Mouse (Mus musculus) liver, embryonic 13.5 days (tissue): ENCODE results near the gene Fzd10. TPM values are rescaled to one million over a fixed set of nuclear protein-coding genes. Genes with fewer than 3 reads are reported as not detected.

Experiments used
- ATAC-seq: fragments of 200-750 bp; cut with Nextera tagmentation; 2 replicates; pipeline ENCODE4 v1.8.0; 2017; ENCODE audit warnings: low read depth, mild to moderate bottlenecking, moderate number of reproducible peaks, moderate library complexity
- DNase-seq: peaks from one replicate; pipeline ENCODE4 v3.0.0; 2022
- H3K27ac ChIP-seq: fragments of 300-500 bp; sonication (generic); 2 replicates; pipeline ENCODE4 v1.5.1; 2015; ENCODE audit warnings: moderate library complexity, mild to moderate bottlenecking, inconsistent platforms
- H3K27me3 ChIP-seq: fragments of 300-500 bp; sonication (generic); 2 replicates; pipeline ENCODE4 v1.6.1; 2015; ENCODE audit warnings: mild to moderate bottlenecking, inconsistent platforms
- H3K36me3 ChIP-seq: fragments of 300-500 bp; sonication (generic); 2 replicates; pipeline ENCODE4 v1.6.1; 2015; ENCODE audit warnings: mild to moderate bottlenecking, inconsistent platforms
- H3K4me1 ChIP-seq: fragments of 300-500 bp; sonication (generic); replicated peaks from 2 replicates; pipeline ENCODE4 v1.6.1; 2015; ENCODE audit warnings: inconsistent platforms
- H3K4me2 ChIP-seq: fragments of 300-500 bp; sonication (generic); 2 replicates; pipeline ENCODE4 v1.6.1; 2015; ENCODE audit warnings: inconsistent platforms, mild to moderate bottlenecking, moderate library complexity
- H3K4me3 ChIP-seq: fragments of 300-500 bp; sonication (generic); replicated peaks from 2 replicates; pipeline ENCODE4 v1.5.1; 2015; ENCODE audit warnings: mild to moderate bottlenecking, inconsistent platforms
- H3K9ac ChIP-seq: fragments of 300-500 bp; sonication (generic); 2 replicates; pipeline ENCODE4 v1.6.1; 2015; ENCODE audit warnings: mild to moderate bottlenecking, inconsistent platforms
- H3K9me3 ChIP-seq: fragments of 300-500 bp; sonication (generic); replicated peaks from 2 replicates; pipeline ENCODE4 v1.6.1; 2016; ENCODE audit warnings: inconsistent platforms
- WGBS: fragments of 180-500 bp; shearing (Covaris S2); methylation state at CpG from one replicate; pipeline ENCODE4 v1.1.7; 2015; ENCODE audit not compliant: insufficient replicate concordance; 5-methylcytosine and 5-hydroxymethylcytosine counted together
- polyA plus RNA-seq: library from polyadenylated mRNA; unstranded; fragments of >200 nt; fragmentation: Nextera tagmentation; extraction: Ambion mirVana; gene quantifications from 2 replicates; pipeline ENCODE4 v1.2.1, GENCODE M21; 2015

Gene Fzd10
- polyA plus RNA-seq, 1 experiment from 2014 or later = 0.02 TPM

DNA sequence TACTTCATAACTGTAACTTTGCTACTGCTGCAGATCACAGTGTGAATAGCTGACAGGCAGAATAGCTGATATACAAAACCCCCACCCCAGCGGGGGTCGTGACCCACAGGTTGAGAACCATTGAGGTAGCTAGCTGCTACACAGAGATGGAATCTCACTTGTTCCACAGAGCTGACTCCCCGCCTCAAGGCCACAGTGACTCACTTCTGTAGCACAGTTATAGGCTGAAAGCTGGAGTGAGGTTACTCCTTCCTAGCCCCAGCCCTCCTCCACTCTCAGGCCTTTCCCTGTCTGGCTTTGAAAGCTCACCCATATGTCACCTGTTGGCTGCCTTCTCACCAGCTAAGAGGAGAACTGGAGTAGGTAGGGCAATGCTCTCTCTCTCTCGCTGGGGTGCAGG, 19.7 kb upstream of the Fzd10 start:
- Histone ChIP-seq H3K4me1 (no peaks in the 10 kb centered on the region), H3K27ac (no peak overlapping the region), H3K9me3 (no peaks in the 10 kb centered on the region), H3K27me3 (no peaks in the 10 kb centered on the region), H3K4me2 (no peak overlapping the region), H3K36me3 (no peaks in the 10 kb centered on the region), H3K4me3 (no peak overlapping the region), H3K9ac (no peak overlapping the region)
- ATAC-seq = no peak
- no peak for DNase-seq
- WGBS = 42% methylated on average over 4 of the region's 4 CpGs

GRCm38 (mm10) chr5:128581516-128581921, 19.1 kb upstream of the Fzd10 start:
- H3K36me3 ChIP-seq = no peaks in the 10 kb centered on the region
- H3K4me1 ChIP-seq = no peaks in the 10 kb centered on the region
- WGBS = 61% methylated on average over 8 of the region's 8 CpGs
- H3K4me2 ChIP-seq = no peak overlapping the region
- H3K9me3 ChIP-seq = no peaks in the 10 kb centered on the region
- no peak overlapping the region for H3K4me3 ChIP-seq
- H3K9ac ChIP-seq = no peak overlapping the region
- no peak overlapping the region for H3K27ac ChIP-seq
- no peak for ATAC-seq
- no peaks in the 10 kb centered on the region for H3K27me3 ChIP-seq
- no peak for DNase-seq

GRCm38 (mm10) chr5:128589231-128589630, 11.4 kb upstream of the Fzd10 start:
- no peak for ATAC-seq
- Histone ChIP-seq H3K9ac (no peak overlapping the region), H3K9me3 (no peaks in the 10 kb centered on the region), H3K4me2 (no peak overlapping the region), H3K4me1 (no peaks in the 10 kb centered on the region), H3K36me3 (no peaks in the 10 kb centered on the region), H3K27me3 (no peaks in the 10 kb centered on the region), H3K27ac (no peak overlapping the region), H3K4me3 (no peak overlapping the region)
- WGBS = 38% methylated on average over 1 of the region's 1 CpGs
- no peak for DNase-seq

GRCm38 (mm10) chr5:128593446-128593845, 7.2 kb upstream of the Fzd10 start:
- 66% methylated on average over 13 of the region's 13 CpGs for WGBS
- Histone ChIP-seq H3K4me1 (no peaks in the 10 kb centered on the region), H3K9me3 (no peaks in the 10 kb centered on the region), H3K4me2 (no peak overlapping the region), H3K27ac (no peak overlapping the region), H3K36me3 (no peaks in the 10 kb centered on the region), H3K9ac (no peak overlapping the region), H3K4me3 (no peak overlapping the region), H3K27me3 (peaks cover 39% of the 10 kb centered on the region)
- ATAC-seq (no peak), DNase-seq (no peak)

GRCm38 (mm10) chr5:128596813-128597212, 3.8 kb upstream of the Fzd10 start:
- Histone ChIP-seq H3K9ac (no peak overlapping the region), H3K27me3 (peaks cover 72% of the 10 kb centered on the region), H3K4me3 (no peak overlapping the region), H3K36me3 (no peaks in the 10 kb centered on the region), H3K9me3 (no peaks in the 10 kb centered on the region), H3K27ac (no peak overlapping the region), H3K4me1 (peaks cover 10% of the 10 kb centered on the region; the same call in 1 of the 2 replicates), H3K4me2 (no peak overlapping the region)
- whole genome bisulfite sequencing = 10% methylated on average over 20 of the region's 20 CpGs
- DNase-seq (no peak), ATAC-seq (no peak)

- H3K9ac ChIP-seq = no peak overlapping the region
- DNase-seq (no peak), ATAC-seq (no peak)
- peaks cover 78% of the 10 kb centered on the region for H3K27me3 ChIP-seq
- H3K4me2 ChIP-seq = no peak overlapping the region
- WGBS = 28% methylated on average over 4 of the region's 4 CpGs
- H3K36me3 ChIP-seq = no peaks in the 10 kb centered on the region
- no peaks in the 10 kb centered on the region for H3K9me3 ChIP-seq
- peaks cover 10% of the 10 kb centered on the region; the same call in 1 of the 2 replicates for H3K4me1 ChIP-seq
- H3K27ac ChIP-seq = no peak overlapping the region
- H3K4me3 ChIP-seq = no peak overlapping the region
Measured at GRCm38 (mm10) chr5:128597381-128597780, 3.3 kb upstream of the Fzd10 start.

DNA sequence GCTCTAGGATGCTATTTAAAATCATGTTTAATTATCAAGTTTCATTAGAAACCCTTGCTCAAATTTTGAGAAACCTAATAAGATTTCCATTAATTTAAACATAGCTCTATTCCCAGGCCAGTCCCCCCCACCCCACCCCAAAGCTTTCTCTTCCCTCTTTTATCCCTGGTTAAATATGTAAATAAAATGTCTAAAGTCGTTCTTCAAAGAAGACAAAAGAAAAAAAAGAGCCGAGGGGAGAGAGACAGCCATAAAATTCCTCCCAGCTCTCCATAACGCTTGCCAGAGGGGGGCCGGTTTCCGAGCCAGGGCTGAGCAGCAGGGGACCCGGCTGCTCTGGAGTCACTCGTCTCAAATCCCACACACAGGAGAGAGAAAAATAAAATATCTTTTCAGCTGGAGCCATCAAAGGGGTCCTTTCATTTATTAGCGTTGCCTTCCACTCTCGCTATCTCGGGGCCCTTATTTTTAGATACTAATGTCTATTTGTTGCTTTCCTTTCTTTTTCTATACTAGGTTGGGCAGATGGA, 2.4 kb upstream of the Fzd10 start:
- DNase-seq (no peak), ATAC-seq (no peak)
- no peak overlapping the region for H3K27ac ChIP-seq
- WGBS = 5% methylated on average over 10 of the region's 10 CpGs
- no peak overlapping the region for H3K9ac ChIP-seq
- no peaks in the 10 kb centered on the region for H3K9me3 ChIP-seq
- no peak overlapping the region for H3K4me3 ChIP-seq
- peaks cover 10% of the 10 kb centered on the region; the same call in 1 of the 2 replicates for H3K4me1 ChIP-seq
- no peak overlapping the region for H3K4me2 ChIP-seq
- no peaks in the 10 kb centered on the region for H3K36me3 ChIP-seq
- H3K27me3 ChIP-seq = peaks cover 87% of the 10 kb centered on the region

GRCm38 (mm10) chr5:128598760-128599364, 1.8 kb upstream of the Fzd10 start:
- 1% methylated on average over 20 of the region's 20 CpGs for WGBS
- Histone ChIP-seq H3K27me3 (peaks cover 93% of the 10 kb centered on the region), H3K4me2 (no peak overlapping the region), H3K4me3 (no peak overlapping the region), H3K36me3 (no peaks in the 10 kb centered on the region), H3K27ac (no peak overlapping the region), H3K9me3 (no peaks in the 10 kb centered on the region), H3K9ac (no peak overlapping the region), H3K4me1 (peaks cover 10% of the 10 kb centered on the region; the same call in 1 of the 2 replicates)
- ATAC-seq (no peak), DNase-seq (no peak)

- H3K9ac ChIP-seq = no peak overlapping the region
Measured at GRCm38 (mm10) chr5:128599365-128600071, 1.1 kb upstream of the Fzd10 start.

GRCm38 (mm10) chr5:128601036-128602019, 684 bp downstream of the Fzd10 start:
- ATAC-seq = no peak
- no peak overlapping the region for H3K27ac ChIP-seq
- peaks cover 86% of the 10 kb centered on the region for H3K27me3 ChIP-seq

More at GRCm38 (mm10) chr5:128599365-128600071, 1.1 kb upstream of the Fzd10 start:
- Histone ChIP-seq H3K27me3 (peaks cover 97% of the 10 kb centered on the region), H3K4me3 (peak overlapping the region; percentile 55), H3K27ac (no peak overlapping the region), H3K4me2 (peak overlapping the region; percentile 72), H3K4me1 (peaks cover 10% of the 10 kb centered on the region; the same call in 1 of the 2 replicates), H3K9me3 (no peaks in the 10 kb centered on the region), H3K36me3 (no peaks in the 10 kb centered on the region)
- ATAC-seq = no peak
- DNase-seq = no peak
- under 1% methylated on average over 26 of the region's 28 CpGs for WGBS

GRCm38 (mm10) chr5:128603693-128604092, 3.0 kb downstream of the Fzd10 start:
- WGBS = 50% methylated on average over 1 of the region's 1 CpGs
- Histone ChIP-seq H3K27me3 (peaks cover 66% of the 10 kb centered on the region), H3K36me3 (no peaks in the 10 kb centered on the region), H3K27ac (no peak overlapping the region), H3K4me3 (no peak overlapping the region), H3K9ac (no peak overlapping the region), H3K9me3 (no peaks in the 10 kb centered on the region), H3K4me1 (peaks cover 10% of the 10 kb centered on the region; the same call in 1 of the 2 replicates), H3K4me2 (no peak overlapping the region)
- no peak for DNase-seq
- no peak for ATAC-seq

More at GRCm38 (mm10) chr5:128601036-128602019, 684 bp downstream of the Fzd10 start:
- H3K36me3 ChIP-seq = no peaks in the 10 kb centered on the region
- peak overlapping the region; percentile 72 for H3K4me2 ChIP-seq
- H3K4me1 ChIP-seq = peaks cover 10% of the 10 kb centered on the region; the same call in 1 of the 2 replicates
- H3K4me3 ChIP-seq = peak overlapping the region; percentile 55
- no peaks in the 10 kb centered on the region for H3K9me3 ChIP-seq
- no peak overlapping the region for H3K9ac ChIP-seq
- under 1% methylated on average over 74 of the region's 87 CpGs for WGBS
- DNase-seq = no peak
